Mouse (Mus musculus): ENCODE measurements around the gene Eif5a.
A peak's percentile ranks its signal among the peaks of the same experiment; 100 is the strongest.

Gene Eif5a

DNA sequence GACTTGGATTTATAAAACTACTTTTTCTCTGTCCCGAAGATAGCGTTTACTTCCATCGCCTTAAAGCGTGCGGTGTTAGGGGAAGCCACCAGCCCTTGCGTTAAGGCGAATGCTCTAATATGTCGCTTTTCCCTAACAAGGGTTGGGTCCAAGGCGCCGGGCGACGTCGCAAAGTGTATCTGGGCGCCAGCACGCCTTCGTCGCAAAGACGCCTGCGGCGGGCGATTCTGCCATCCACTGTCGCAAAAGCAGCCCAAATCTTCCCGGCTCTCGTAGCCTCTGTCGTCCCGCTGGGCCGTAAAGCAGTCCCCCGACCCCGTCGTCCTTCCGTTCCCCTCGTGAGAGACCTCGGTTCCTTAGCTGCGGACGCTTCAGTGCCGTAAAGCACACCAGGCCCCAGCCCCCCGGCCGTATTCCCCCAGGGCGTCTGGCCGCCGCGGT, 20.3 kb downstream of the Eif5a start:
- peak; percentile 93 for DNase-seq

DNA sequence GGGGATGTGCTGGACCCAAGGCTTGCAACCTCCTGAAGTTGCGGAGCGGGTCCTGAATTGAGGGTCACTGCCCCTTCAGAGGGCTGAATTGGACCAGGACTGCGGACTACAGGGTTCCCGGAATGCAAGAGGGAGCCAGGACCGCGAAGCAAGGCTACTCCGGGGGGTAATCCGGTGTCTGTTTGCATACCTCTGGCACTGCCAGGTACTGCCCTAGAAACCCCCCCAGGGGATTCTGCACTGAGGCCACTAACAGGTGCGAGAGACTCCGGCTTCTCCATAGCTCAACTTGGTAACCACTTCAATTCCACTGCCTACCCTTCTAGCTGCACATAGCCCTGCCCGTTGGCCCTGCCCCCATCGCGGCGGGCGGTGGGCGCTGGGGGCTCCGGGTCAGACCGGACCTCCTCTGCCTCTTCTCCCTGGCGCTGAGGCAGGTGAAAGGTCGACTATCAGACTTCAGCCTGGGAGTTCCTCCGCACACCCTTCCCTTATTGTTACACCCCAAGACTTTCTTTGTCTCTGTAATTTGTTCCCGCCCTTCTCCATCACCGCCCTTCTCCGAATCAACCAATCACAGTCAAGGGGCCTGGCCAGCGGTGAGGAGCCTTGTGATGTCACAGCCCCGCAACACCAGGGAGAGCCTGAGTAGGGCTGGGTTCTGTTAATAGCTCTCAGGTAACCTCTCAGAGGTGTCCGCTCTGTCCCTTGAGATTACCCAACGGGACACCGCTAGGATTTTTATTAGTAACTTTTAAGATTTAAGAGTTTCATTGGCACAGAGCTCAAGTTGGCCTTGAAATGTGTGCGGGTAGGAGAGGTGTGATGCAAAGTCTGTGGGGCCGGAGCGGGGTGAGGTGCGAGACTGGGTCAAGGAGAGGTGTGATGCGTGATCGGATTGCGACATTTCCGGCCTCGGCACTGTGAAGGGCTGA, 21.0 kb downstream of the Eif5a start, which contains the start of the genes 2810408A11Rik and Neurl4:
Gene 2810408A11Rik, minus strand, starts transcription at position 517 of the 935 bp plus-strand sequence.
Gene Neurl4, plus strand, starts transcription at position 602 of the 935 bp plus-strand sequence.
- peak; percentile 84 for DNase-seq

DNA sequence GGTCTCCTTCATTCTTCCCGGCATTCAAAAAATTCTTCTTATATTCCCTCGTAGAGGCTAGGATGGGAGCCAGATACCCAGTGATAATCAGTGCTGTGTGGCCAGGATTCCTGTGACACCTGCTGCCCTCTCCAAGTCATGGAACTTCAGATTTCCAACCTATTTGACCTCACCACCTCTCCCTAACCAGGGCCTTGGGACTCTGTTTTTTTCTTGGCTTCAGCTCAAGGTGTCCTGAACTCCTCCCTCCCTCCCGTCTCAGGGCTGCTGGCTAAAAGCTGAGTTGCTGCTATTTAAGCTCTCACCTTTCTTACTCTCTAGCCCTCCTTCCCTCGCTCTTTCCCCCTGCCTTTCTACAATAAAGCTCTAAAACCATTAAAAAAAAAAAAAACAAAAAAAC, 21.9 kb downstream of the Eif5a start:
- DNase-seq = no peak

DNA sequence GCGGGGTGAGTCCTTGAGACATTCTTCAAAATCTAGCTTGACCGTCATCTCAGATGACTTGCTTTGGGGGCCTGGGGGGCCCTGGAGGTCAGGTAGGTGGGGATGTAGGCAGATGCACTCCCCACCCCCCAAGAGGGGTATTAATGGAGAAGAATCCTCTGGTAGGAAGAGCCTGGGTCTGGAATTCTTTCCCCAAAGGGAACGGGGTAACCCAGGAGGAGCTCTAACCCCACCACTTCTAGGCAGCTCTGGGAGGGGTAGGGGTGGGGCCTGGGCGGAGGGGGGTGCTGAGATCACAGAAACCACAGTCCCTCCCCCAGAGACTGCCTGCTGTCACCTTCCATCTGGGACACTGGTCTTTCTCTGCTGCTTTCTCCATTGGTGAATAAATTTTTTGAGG, 26.5 kb downstream of the Eif5a start, which contains the start of gene Acap1:
Gene Acap1, minus strand, starts transcription at position 249 of the 400 bp plus-strand sequence.
- DNase-seq = no peak

DNA sequence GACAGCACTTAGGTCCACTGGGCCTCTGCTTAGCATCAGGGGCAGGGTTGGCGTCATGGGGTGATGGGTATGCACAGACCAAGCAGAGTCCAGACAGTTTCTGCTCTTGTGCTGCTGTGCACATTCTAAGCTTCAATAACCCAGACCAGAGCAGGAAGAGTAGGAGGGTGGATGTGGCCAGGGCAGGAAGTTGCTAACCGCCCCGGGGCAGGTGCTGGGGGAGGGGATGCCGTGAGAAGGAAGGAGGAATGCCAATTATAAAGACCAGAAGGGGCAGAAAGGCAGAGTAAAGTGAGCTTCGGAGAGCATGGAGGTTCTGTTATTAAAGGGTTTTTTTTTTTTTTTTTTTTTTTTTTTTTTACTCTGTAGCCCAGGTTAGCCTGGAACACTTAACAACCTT, 27.1 kb downstream of the Eif5a start:
- no peak for DNase-seq

DNA sequence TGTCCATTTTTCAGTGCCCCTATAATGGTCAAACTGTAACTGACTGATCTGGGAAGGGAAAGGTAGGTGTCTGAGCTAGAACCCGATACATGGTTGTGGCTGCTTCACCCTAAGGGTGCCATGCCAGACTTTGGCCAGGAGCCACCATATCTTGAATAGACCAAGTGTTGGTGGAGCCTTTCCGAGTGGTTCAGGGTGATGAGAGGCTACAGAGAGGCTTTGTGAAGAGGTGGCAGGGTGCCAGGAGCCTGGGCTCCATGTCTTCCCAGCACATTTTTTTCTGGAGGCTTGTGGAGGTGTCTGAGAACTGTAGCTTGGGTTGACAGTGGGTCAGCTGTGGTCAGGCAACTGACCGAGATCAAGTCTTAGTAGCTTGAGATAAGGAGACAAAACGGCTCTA, 30.3 kb downstream of the Eif5a start:
- no peak for DNase-seq

DNA sequence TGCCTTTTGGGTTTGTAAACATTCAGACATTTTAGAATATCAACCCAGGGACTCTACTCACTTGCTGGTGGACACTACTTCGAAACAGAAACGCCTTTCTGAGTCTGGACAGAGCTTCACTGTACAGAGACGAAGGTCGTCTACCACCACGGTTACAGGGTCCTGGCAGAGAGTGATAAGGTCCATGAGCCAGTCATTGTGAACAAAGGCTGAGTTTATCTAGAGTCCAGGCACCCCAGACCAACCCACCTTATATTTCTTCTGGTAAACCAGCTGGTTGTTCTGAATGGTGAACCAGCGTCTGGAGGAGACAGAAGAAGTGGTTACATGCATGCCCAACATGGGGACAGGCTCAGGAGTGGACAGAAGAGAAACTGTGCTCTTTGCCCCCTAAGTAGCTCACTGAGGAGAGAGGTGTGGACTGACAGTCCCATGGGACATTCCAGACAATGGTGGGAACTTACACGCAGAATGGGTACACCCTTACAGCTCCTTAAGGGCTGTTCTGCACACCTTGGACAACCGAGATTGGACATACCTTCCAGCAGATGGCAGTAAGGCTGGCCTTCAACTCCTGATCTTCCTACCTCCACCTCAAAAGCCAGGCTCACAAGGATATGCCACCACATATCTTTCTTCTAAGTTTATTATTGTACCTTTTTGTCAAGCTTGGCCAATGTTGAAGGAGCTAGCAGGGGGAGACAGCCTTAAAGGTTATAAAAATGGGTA, 34.7 kb downstream of the Eif5a start:
- no peak for DNase-seq

DNA sequence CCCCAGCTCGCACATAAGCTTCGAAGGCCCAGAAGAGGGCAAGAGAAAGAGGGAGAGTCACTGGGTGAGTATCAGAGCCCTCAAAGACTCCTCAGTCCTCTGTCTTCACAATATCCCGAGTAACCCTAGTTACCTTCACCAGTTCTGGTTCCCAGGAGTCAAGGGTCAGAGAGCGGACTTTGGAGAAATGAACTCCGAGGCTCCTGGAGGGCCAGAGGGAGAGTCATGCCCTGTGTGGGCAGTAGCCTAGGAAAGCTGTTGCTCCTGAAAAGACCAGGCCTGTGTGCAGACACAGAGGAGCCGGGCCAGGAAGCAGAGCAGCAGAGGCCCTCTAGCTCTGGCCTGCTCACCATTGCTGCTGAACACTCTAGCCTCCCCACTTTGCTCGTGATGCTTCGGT, 37.1 kb downstream of the Eif5a start:
- DNase-seq = no peak

DNA sequence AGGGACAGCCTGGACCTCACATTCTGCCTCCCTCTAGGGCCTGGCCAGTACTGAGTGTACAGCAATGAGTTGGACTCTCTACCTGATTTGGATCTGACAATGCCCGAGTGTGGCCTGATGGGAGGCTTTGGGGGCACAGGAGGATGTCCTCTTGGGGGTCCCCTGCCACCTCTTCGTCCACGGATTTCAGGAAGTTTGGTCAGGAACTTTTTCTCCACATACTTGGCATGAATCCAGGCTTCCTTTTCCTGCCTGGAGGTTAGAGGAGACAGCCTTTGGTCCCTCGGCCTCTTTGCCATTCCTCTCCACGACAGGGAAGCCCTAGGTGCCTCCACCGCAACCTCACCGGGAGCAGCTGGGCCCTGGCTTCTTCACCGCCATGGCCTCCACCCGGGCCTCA, 37.5 kb downstream of the Eif5a start:
- DNase-seq = no peak

DNA sequence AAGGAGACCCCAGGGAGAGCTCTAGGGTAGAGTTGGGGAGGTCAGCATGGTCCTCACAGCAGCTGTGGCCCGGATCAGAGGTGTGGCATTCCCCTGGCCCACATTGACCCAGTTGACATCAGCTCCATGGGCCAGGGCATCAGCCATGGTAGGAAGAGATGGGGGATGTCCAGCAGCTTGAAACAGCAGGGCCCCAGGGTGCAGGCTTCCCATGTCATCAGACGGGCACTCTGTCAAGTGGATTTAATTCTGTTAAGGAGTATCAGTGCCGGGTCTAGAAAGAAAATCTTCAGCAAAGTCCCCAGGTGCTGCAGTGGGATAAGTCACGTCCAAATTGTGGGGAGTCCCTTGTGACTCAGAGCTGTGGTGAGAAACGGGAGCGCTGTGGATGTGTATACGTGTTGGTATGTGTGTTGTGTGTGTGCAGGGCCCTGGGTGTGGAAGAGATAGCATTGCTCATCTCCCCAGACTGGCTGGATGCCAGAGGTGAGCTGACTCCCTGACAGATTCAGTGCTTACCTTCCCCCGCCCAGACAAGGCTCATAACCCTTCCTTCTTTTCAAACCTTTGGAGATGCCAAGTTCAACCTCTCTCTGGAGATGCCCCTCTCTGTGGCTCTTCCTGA, 38.1 kb downstream of the Eif5a start:
- no peak for DNase-seq

DNA sequence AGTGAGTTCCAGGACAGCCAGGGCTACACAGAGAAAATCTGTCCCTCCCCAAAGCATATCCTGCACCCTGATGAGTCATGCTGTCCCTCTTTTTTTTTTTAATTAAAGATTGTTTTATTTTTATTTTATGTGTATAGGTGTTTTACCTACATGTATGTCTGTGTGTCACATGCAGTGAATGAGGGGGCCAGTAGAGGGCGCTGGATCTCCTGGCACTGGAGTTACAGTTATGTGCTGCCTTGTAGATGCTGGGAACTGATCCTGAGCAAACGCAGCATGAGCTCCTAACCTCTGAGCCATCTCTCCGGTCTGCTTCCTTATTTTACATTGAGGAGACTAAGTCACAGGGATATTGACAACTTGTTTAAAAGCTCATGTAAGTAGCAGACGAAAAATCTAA, 38.7 kb downstream of the Eif5a start:
- DNase-seq = no peak

DNA sequence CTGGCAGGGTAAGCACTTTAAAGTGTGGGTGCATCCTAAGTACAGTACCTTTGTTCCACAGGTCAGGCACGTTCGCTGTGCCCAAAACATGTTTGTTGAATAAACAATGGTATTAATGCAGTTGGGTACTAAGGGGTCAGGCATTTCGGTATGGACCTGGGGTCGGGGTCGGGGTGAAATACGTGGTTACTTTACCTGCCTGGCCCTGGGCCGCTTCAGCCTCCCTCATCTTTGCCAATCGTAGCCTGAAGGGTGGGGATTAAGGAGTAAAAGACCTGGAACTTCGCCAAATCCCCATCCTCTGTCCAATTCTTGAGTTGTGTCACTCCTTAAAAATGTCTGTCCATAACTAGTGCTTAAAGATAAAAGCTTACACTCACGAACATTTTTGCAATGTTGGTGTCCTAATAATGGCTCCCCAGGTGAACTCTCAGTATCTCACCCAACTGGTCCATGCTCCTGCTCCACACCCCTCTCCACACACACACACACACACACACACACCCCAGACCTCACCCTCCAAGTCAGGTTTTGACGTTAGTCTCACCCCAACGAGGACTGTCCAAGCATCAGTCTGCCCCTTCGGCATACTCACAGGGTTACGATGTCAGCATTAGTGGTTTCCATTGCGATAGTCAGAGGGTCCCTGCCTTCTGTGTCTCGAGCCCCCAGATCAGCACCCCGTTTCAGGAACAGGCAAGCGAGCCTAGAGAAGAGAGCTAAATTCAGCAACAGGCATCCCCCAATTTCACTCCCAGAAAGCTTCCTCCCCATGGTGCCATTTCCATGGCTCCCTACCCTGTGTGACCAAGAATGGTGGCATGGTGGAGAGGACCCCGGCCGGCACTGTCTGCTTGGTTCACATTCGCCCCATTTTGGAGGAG, 39.7 kb downstream of the Eif5a start:
- no peak for DNase-seq

DNA sequence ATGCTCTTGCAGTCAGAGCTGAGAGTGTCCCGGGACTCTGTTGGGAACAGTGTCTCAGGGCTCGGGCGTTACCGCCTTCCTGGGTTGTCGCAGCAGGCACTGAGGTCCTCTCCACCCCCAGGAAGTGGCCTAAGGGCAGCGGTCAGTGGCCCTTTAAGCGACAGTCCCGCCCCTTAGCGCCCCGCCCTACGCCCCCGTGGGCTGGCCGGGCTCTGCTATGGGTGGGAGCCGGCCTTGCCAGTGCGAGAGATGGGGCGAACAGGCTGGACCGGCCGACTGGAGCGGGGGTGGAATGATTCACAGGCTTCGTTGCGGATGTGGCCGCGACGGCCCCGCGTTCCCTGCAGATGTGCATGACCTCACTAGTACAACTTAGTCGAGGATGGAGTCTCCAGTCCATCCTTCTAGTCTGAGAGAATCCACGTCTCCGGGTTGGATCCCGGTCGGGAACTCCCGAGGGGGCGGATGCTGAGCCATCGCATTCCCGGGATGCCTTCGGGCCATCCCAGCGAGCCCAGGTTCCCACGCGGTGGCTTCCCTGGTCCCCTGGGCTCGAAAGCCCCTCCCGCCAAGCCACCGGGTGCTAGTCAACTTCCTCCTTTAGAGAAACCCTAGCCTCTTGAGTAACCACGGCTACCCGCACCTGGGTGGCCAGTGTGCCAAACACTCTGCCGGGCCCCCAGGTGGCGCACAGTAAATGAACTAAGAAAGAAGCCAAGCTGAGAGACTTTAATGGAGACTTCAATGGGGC, 40.7 kb downstream of the Eif5a start, which contains the start of gene Kctd11:
Gene Kctd11, minus strand, starts transcription at position 554 of the 751 bp plus-strand sequence.
- peak; percentile 70 for DNase-seq

DNA sequence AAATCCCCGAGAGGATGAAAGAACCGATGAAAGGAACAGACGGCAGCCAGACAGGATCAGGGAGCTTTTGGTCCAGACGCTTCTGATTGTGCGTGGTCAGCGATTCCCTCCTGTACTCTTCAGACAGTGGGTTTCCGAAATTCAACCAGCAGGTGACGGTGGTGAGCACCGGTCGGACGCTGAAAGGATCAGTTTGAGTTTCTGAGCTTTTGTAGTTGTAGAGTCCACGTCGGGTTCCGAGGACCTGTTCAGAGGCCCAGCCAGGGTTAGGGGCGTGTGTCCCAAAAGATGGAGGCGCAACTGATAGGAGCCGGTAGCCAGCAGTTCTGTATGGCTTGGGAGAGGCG, 41.3 kb downstream of the Eif5a start:
- peak; percentile 48 for DNase-seq

DNA sequence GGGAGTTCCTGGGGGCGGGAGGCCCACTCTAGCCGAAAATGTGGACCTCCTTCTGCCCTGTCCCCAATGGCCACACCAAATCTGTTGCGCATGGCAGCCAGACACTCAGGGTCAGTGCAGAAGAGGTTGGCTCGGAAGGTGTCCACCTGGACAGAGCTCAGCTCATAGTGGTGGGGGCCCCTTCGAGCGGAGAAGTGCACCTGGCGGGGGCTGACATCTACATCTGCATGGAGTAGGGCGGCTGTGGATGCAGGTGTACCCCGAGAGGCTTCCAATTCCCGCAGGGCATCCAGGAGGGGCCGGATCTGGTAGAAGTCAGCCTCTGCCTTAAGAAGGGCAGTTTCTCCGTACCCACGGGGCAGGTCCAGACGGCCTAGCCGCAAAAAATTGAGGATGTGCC, 42.0 kb downstream of the Eif5a start:
- no peak for DNase-seq

DNA sequence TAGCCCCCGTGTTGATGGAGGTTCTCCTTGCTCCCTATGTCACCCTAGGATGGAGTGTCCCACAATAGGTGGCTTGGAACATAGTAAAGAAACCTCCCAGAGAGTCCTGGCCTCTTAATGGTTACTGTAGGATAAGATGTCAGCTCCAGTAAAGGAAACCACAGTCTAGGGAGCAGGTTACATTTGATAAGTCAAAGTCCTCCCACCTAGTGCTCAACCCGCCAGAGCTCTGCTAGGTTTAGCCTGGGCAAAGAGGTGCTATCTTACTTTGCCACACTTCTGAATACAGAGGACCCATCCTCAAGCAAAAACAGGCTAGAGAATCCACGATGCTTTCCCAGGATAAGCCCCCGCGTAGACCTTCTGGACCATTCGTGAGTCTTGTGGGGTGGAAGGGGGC, 42.8 kb downstream of the Eif5a start:
- no peak for DNase-seq

DNA sequence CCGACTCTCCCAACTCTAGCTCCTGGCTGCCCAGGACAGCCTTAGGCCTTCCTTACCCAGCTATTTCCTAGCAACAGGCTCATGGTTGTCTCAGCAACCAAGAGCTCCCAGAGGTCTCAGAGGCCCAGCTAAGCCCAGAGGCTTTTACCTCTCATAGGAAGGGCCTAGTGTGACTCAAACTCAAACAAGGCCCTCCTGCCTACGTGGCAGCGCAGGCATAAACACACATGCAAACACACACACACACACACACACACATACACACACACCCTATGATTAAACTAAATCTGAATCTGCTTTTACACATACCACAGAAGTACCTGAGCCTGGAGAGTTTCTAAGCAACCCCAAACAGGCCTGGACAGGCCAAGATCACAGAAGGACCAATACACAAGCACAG, 43.4 kb downstream of the Eif5a start:
- DNase-seq = no peak

DNA sequence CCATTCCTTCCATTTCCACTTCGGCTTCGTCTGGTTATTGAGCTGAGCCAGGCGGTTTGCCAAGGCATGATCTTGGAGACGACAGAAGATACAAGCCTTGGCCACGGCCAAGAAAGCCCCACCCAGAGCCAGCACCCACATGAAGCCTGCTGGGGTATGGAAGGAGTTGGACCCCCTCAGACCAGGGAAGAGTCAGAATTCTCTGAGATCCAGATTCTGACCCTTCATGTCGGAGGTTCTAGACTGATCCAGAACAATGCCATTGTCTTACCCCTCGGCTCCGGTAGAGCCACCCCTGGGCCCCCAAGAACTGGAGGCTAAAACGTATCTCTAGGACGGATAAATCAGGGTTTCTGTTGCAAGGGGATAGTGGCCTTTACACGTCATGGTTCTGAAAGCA, 43.9 kb downstream of the Eif5a start, which contains the start of gene Tmem95:
Gene Tmem95, minus strand, starts transcription at position 141 of the 400 bp plus-strand sequence.
- DNase-seq = no peak

DNA sequence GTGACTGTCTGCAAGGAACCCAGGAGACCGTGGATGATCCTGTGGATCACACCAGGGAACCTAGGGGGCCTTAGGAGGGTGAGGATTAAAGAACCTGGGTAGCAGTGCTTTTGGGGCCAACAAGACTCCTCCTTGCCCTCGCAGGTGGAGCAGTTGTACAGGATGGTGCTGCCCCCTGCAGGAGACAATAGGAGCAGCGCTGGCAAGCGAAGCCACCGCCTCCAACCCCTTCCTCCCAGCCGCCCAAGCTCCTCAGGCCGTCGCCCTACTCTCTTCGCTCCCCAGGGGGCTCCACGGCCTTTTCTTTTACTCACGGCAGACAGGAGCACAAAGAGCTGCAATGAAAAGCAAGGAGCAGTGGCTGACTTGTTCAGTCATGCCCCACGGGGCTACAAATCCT, 44.9 kb downstream of the Eif5a start:
- peak; percentile 83 for DNase-seq

DNA sequence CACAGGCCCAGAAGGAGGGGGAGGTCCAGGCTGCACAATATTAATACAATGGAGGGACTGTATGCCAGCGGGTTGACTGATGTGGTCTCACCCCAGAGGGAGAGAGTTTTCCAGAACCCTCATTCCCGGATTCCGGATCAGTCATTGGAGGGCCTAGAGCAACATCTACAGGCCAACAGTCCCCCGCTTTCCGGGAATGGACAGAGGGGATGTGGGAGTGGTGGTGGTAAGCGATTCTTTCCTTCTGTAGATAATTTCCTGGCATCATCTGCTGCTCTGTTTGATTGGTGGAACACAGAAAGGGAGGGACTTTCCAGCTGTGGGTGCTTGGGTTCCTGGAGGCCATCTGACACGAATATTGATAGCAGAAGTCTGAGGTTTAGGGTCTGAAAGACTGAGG, 45.6 kb downstream of the Eif5a start:
- no peak for DNase-seq

DNA sequence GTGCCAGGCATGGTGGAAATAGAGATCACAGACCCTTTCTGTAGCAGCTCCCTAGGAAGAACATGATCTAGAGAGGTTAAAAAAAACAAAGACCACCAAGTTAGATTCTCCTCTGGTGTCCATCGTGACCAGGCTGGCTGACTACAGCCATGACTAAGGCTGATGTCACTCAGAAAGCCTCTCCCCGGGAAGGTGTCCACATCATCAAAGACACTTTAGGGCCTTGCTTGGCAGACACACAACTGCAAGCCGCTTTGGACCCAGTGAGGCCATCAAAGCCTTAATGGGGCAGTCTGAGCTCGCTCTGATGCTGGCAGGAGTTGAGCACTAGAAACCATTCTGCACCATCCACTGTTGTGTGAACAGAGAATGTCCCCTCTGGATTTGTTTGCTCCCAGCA, 49.3 kb downstream of the Eif5a start:
- DNase-seq = no peak

Measured in cerebellum, adult 8-10 months (tissue).